Mouse (Mus musculus) embryonic facial prominence, embryonic 13.5 days (tissue): Measurements from ENCODE around the gene Vmn2r55. TPM values are rescaled to one million over a fixed set of nuclear protein-coding genes. Genes with fewer than 3 reads are reported as not detected.
"Not testable (repeated sequence)": the region's sequence is repeated elsewhere in the genome, so short reads cannot be mapped to it uniquely, and the experiment has no call there.

ENCODE experiments used
- ATAC-seq: fragments of 200-750 bp; cut with Nextera tagmentation; 2 replicates; pipeline ENCODE4 v1.8.0; 2017; ENCODE audit warnings: low read depth; ENCODE audit not compliant: insufficient number of reproducible peaks, insufficient read depth, low FRiP score, low TSS enrichment
- H3K27ac ChIP-seq: fragments of 300-500 bp; sonication (generic); 2 replicates; pipeline ENCODE4 v1.5.1; 2015; ENCODE audit warnings: moderate library complexity, mild to moderate bottlenecking, inconsistent platforms
- H3K27me3 ChIP-seq: fragments of 300-500 bp; sonication (generic); 2 replicates; pipeline ENCODE4 v1.6.1; 2015; ENCODE audit warnings: mild to moderate bottlenecking, inconsistent platforms
- H3K36me3 ChIP-seq: fragments of 300-500 bp; sonication (generic); 2 replicates; pipeline ENCODE4 v1.6.1; 2015; ENCODE audit warnings: mild to moderate bottlenecking, inconsistent platforms
- H3K4me1 ChIP-seq: fragments of 300-500 bp; sonication (generic); 2 replicates; pipeline ENCODE4 v1.6.1; 2015; ENCODE audit warnings: inconsistent platforms
- H3K4me2 ChIP-seq: fragments of 300-500 bp; sonication (generic); 2 replicates; pipeline ENCODE4 v1.6.1; 2015; ENCODE audit warnings: moderate library complexity, mild to moderate bottlenecking, inconsistent platforms
- H3K4me3 ChIP-seq: fragments of 300-500 bp; sonication (generic); 2 replicates; pipeline ENCODE4 v1.5.1; 2015; ENCODE audit warnings: mild to moderate bottlenecking, inconsistent platforms
- H3K9ac ChIP-seq: fragments of 300-500 bp; sonication (generic); 2 replicates; pipeline ENCODE4 v1.6.1; 2015; ENCODE audit warnings: mild to moderate bottlenecking, inconsistent platforms
- H3K9me3 ChIP-seq: fragments of 300-500 bp; sonication (generic); 2 replicates; pipeline ENCODE4 v1.6.1; 2016; ENCODE audit warnings: inconsistent platforms
- WGBS: fragments of 180-500 bp; shearing (Covaris S2); methylation state at CpG from one replicate; pipeline ENCODE4 v1.1.7; 2015; ENCODE audit warnings: mixed read lengths; 5-methylcytosine and 5-hydroxymethylcytosine counted together
- polyA plus RNA-seq: library from polyadenylated mRNA; unstranded; fragments of >200 nt; fragmentation: Nextera tagmentation; extraction: Ambion mirVana; gene quantifications from 2 replicates; pipeline ENCODE4 v1.2.1, GENCODE M21; 2015

The Vmn2r55 gene
- polyA plus RNA-seq, result not detected in 2 replicates

DNA sequence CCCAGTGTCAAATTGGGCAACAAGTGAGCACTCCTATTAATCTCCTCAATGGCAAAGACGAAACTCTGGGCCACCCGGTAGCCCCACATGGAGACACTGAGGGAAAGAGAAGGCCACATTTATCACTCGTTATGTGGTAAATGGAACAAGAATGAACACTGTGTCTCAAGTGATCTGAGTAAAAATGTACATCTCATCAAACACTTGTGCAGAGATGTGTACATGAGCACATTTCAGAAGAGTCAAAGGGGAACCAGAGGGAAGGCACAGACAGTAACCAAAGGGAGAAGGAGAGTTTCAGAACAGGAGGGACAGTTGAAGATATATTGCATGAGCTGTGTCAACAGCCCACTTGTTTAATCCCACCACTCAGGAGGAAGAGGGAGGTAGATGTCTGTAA is at the start of gene Vmn2r55:
Vmn2r55 (minus strand) TSS at position 101 of the 400 bp plus-strand sequence.
- WGBS, result 84% methylated on average over 3 of the region's 3 CpGs
- not testable (repeated sequence) for H3K27ac ChIP-seq, H3K4me3 ChIP-seq, H3K4me1 ChIP-seq, H3K9me3 ChIP-seq, H3K9ac ChIP-seq, ATAC-seq, H3K27me3 ChIP-seq, H3K36me3 ChIP-seq, H3K4me2 ChIP-seq

GRCm38 (mm10) chr7:12640219-12640618 is 44.6 kb downstream of the Vmn2r55 start, which contains the start of gene Vmn2r54:
TSS of gene Vmn2r54 (minus strand) at chr7:12640319.
- H3K4me2 ChIP-seq, ATAC-seq, H3K4me1 ChIP-seq, H3K36me3 ChIP-seq, H3K9ac ChIP-seq, H3K27me3 ChIP-seq, H3K9me3 ChIP-seq, H3K4me3 ChIP-seq, H3K27ac ChIP-seq: not testable (repeated sequence)
- WGBS, result 77% methylated on average over 3 of the region's 4 CpGs

GRCm38 (mm10) chr7:12608688-12609087 is 76.1 kb downstream of the Vmn2r55 start, which contains the start of gene Vmn2r53:
TSS of gene Vmn2r53 (minus strand) at chr7:12608788.
- Histone ChIP-seq H3K9me3 (peaks cover 11% of the 10 kb centered on the region; the same call in 1 of the 2 replicates), H3K27ac (no peak within 1 kb of the TSS), H3K9ac (no peak within 1 kb of the TSS), H3K36me3 (no peaks in the 10 kb centered on the region), H3K4me1 (no peaks in the 10 kb centered on the region), H3K4me2 (no peak within 1 kb of the TSS), H3K27me3 (no peaks in the 10 kb centered on the region), H3K4me3 (no peak within 1 kb of the TSS)
- no peak for ATAC-seq

Other genes starting within 250 kb of the Vmn2r55 start
- gene Zfp606, start 206.7 kb downstream of the Vmn2r55 start, polyA plus RNA-seq, result 27.3 and 29.1 TPM in 2 replicates
- not detected in 2 replicates for gene 2900092C05Rik, start 172.5 kb downstream of the Vmn2r55 start, polyA plus RNA-seq
- 0.01 TPM in 1 of 2 replicates, not detected in the other for gene Vmn2r53, start 76.2 kb downstream of the Vmn2r55 start, polyA plus RNA-seq
- gene Vmn2r54, start 44.7 kb downstream of the Vmn2r55 start, polyA plus RNA-seq, result not detected in 2 replicates
- gene Vmn2r56, start 50.0 kb upstream of the Vmn2r55 start, polyA plus RNA-seq, result not detected in 2 replicates
- gene Zscan18, start 118.6 kb upstream of the Vmn2r55 start, polyA plus RNA-seq, result 11.2 and 11.8 TPM in 2 replicates
- gene Zfp329, start 133.9 kb upstream of the Vmn2r55 start, polyA plus RNA-seq, result 21.5 and 22.8 TPM in 2 replicates
- 33.9 and 42.5 TPM in 2 replicates for gene Zfp110, start 149.8 kb upstream of the Vmn2r55 start, polyA plus RNA-seq
- 5.5 and 5.9 TPM in 2 replicates for gene Zfp128, start 196.2 kb upstream of the Vmn2r55 start, polyA plus RNA-seq
- gene Zscan22, start 212.8 kb upstream of the Vmn2r55 start, polyA plus RNA-seq, result 19.4 and 20.5 TPM in 2 replicates
- 1,116 and 1,158 TPM in 2 replicates for gene Rps5, start 237.3 kb upstream of the Vmn2r55 start, polyA plus RNA-seq
- gene Rnf225, start 242.4 kb upstream of the Vmn2r55 start, polyA plus RNA-seq, result 0.66 and 1.1 TPM in 2 replicates